13 mouse cellular contexts compared by ENCODE assay signal in genomic region chr7:132900826-132901531, GRCm38 (mm10). TPM values are rescaled to one million over a fixed set of nuclear protein-coding genes. Genes with fewer than 3 reads are reported as not detected.
DNase-seq lines count a peak whose midpoint lies in the region; ATAC-seq and TF ChIP-seq lines count a peak whose summit lies in the region.
"Had no signal": no experiment of that assay in that cellular context is flagged by ENCODE, and none has a peak within 500 bp of the region (broad histone marks: within the 10 kb centered on the region; RNA-seq: fewer than 3 reads in every experiment).

No protein-coding gene starts in this region.

- TF ChIP-seq CTCF in lung, embryonic 14.5 days (IDR thresholded peaks at IDR 0.05; ENCODE audit: low read depth) = no peak

- no peak overlapping the region for H3K9ac ChIP-seq in lung, embryonic 14.5 days
- H3K9ac ChIP-seq in embryonic facial prominence, embryonic 14.5 days (ENCODE audit: low read depth, low read length) = no peak overlapping the region
- no peak overlapping the region for H3K9ac ChIP-seq in heart, embryonic 15.5 days
- H3K9ac ChIP-seq in forebrain, embryonic 11.5 days (ENCODE audit: low read length) = no peak overlapping the region
- H3K9ac ChIP-seq: embryonic facial prominence, embryonic 12.5 days; liver, embryonic 14.5 days; neural tube, embryonic 15.5 days had no signal

- peak; percentile 70 for ATAC-seq in lung, embryonic 14.5 days (ENCODE audit: insufficient read depth)
- peak; percentile 79 for ATAC-seq in embryonic facial prominence, embryonic 14.5 days (ENCODE audit: low read depth)
- ATAC-seq in heart, embryonic 15.5 days (replicated peaks; ENCODE audit: insufficient number of reproducible peaks, insufficient read depth, low FRiP score, low read depth) = peak; percentile 72
- ATAC-seq in megakaryocyte progenitor cell, adult 5-6 weeks (replicated peaks; ENCODE audit: poor library complexity) = peak; percentile 51
- ATAC-seq in forebrain, embryonic 11.5 days (replicated peaks; ENCODE audit: low FRiP score) = no peak
- ATAC-seq: CD4-positive, CD25-positive, alpha-beta regulatory T cell, adult 4 months had no signal

- no peaks in the 10 kb centered on the region for H3K27me3 ChIP-seq in lung, embryonic 14.5 days (ENCODE audit: insufficient read depth, low read length)
- H3K27me3 ChIP-seq in embryonic facial prominence, embryonic 14.5 days (replicated peaks; ENCODE audit: control insufficient read depth, insufficient read depth, low read length) = no peaks in the 10 kb centered on the region
- H3K27me3 ChIP-seq in heart, embryonic 15.5 days = no peaks in the 10 kb centered on the region
- no peaks in the 10 kb centered on the region for H3K27me3 ChIP-seq in forebrain, embryonic 11.5 days (ENCODE audit: control insufficient read depth, insufficient read depth, low read length)
- H3K27me3 ChIP-seq: embryonic facial prominence, embryonic 12.5 days; neural tube, embryonic 15.5 days had no signal

- H3K4me3 ChIP-seq in lung, embryonic 14.5 days (ENCODE audit: low read depth, low read length) = no peak overlapping the region
- no peak overlapping the region for H3K4me3 ChIP-seq in embryonic facial prominence, embryonic 14.5 days (ENCODE audit: low read depth, low read length)
- H3K4me3 ChIP-seq in heart, embryonic 15.5 days = no peak overlapping the region
- H3K4me3 ChIP-seq in forebrain, embryonic 11.5 days (ENCODE audit: low read depth, low read length) = no peak overlapping the region
- H3K4me3 ChIP-seq: embryonic facial prominence, embryonic 12.5 days; neural tube, embryonic 15.5 days had no signal

- 37% methylated on average over 2 of the region's 2 CpGs for WGBS in lung, embryonic 14.5 days
- 26% methylated on average over 2 of the region's 2 CpGs for WGBS in embryonic facial prominence, embryonic 14.5 days
- WGBS in heart, embryonic 15.5 days = 34% methylated on average over 2 of the region's 2 CpGs
- WGBS in forebrain, embryonic 11.5 days = 70% methylated on average over 2 of the region's 2 CpGs

- H3K9me3 ChIP-seq in lung, embryonic 14.5 days (ENCODE audit: low read depth, low read length) = no peaks in the 10 kb centered on the region
- 0 out of 2 replicates have a peak, but pooled peaks cover 3% of the 10 kb centered on the region for H3K9me3 ChIP-seq in embryonic facial prominence, embryonic 14.5 days (ENCODE audit: control insufficient read depth, low read length)
- H3K9me3 ChIP-seq in heart, embryonic 15.5 days (replicated peaks) = no peaks in the 10 kb centered on the region
- no peaks in the 10 kb centered on the region for H3K9me3 ChIP-seq in forebrain, embryonic 11.5 days (ENCODE audit: control insufficient read depth, low read length)
- H3K9me3 ChIP-seq: embryonic facial prominence, embryonic 12.5 days; neural tube, embryonic 15.5 days had no signal

- no peak overlapping the region for H3K4me2 ChIP-seq in lung, embryonic 14.5 days
- no peak overlapping the region for H3K4me2 ChIP-seq in embryonic facial prominence, embryonic 14.5 days (ENCODE audit: low read depth, low read length)
- no peak overlapping the region for H3K4me2 ChIP-seq in heart, embryonic 15.5 days
- H3K4me2 ChIP-seq in forebrain, embryonic 11.5 days (ENCODE audit: low read depth, low read length, severe bottlenecking) = no peak overlapping the region
- H3K4me2 ChIP-seq: embryonic facial prominence, embryonic 12.5 days; neural tube, embryonic 15.5 days had no signal

- no peaks in the 10 kb centered on the region for H3K4me1 ChIP-seq in lung, embryonic 14.5 days (ENCODE audit: insufficient read depth)
- no peaks in the 10 kb centered on the region for H3K4me1 ChIP-seq in embryonic facial prominence, embryonic 14.5 days (ENCODE audit: control insufficient read depth, insufficient read depth, low read length)
- H3K4me1 ChIP-seq in heart, embryonic 15.5 days (replicated peaks) = peaks cover 23% of the 10 kb centered on the region
- H3K4me1 ChIP-seq in forebrain, embryonic 11.5 days (replicated peaks; ENCODE audit: control insufficient read depth, insufficient read depth, low read length) = no peaks in the 10 kb centered on the region
- H3K4me1 ChIP-seq: embryonic facial prominence, embryonic 12.5 days; neural tube, embryonic 15.5 days had no signal

- H3K36me3 ChIP-seq in lung, embryonic 14.5 days (ENCODE audit: insufficient read depth) = no peaks in the 10 kb centered on the region
- no peaks in the 10 kb centered on the region for H3K36me3 ChIP-seq in embryonic facial prominence, embryonic 14.5 days (ENCODE audit: control insufficient read depth, insufficient read depth, low read length)
- H3K36me3 ChIP-seq in heart, embryonic 15.5 days = no peaks in the 10 kb centered on the region
- H3K36me3 ChIP-seq in forebrain, embryonic 11.5 days (ENCODE audit: control insufficient read depth, insufficient read depth, low read length) = no peaks in the 10 kb centered on the region
- H3K36me3 ChIP-seq: embryonic facial prominence, embryonic 12.5 days; neural tube, embryonic 15.5 days had no signal

- H3K27ac ChIP-seq in lung, embryonic 14.5 days (ENCODE audit: low read depth) = no peak overlapping the region
- H3K27ac ChIP-seq in embryonic facial prominence, embryonic 14.5 days (replicated peaks; ENCODE audit: low read depth, low read length) = no peak overlapping the region
- H3K27ac ChIP-seq in heart, embryonic 15.5 days = peak overlapping the region; percentile 62
- no peak overlapping the region for H3K27ac ChIP-seq in forebrain, embryonic 11.5 days (ENCODE audit: low read depth, low read length)
- H3K27ac ChIP-seq: embryonic facial prominence, embryonic 12.5 days; liver, embryonic 14.5 days; neural tube, embryonic 15.5 days had no signal

- DNase-seq in lung, embryonic 14.5 days = peak; percentile 14
- no peak for DNase-seq in lung, postnatal 14 days
- DNase-seq in embryonic facial prominence, embryonic 14.5 days (ENCODE audit: low spot score) = peak; percentile 43
- DNase-seq in right cerebral cortex, postnatal 36 days (ENCODE audit: low spot score in 2 of 2) = no peak
- DNase-seq in forebrain, embryonic 11.5 days (ENCODE audit: low spot score) = no peak
- no peak for DNase-seq in layer of hippocampus, adult 8-10 months (ENCODE audit: low spot score in 2 of 2)
- DNase-seq: cerebellum, adult 9-10 months had no signal

RNA-seq across cellular contexts. Expression of gene Zranb1, which starts 30.0 kb away (rescaled TPM):
- polyA plus RNA-seq in lung, embryonic 14.5 days (2014; fragmentation: Nextera tagmentation; extraction: Ambion mirVana) = 15.0 and 15.5 TPM in 2 replicates
- 15.2 and 19.3 TPM in 2 replicates for polyA plus RNA-seq in embryonic facial prominence, embryonic 14.5 days (2014; fragmentation: Nextera tagmentation; extraction: Ambion mirVana)
- polyA plus RNA-seq in heart, embryonic 15.5 days (2015; fragmentation: Nextera tagmentation; extraction: Ambion mirVana) = 8.4 and 9.3 TPM in 2 replicates
- total RNA-seq in megakaryocyte progenitor cell, adult 5-6 weeks (2015) = 30.2 and 33.2 TPM in 2 replicates
- 54.6 and 61.9 TPM in 2 replicates for total RNA-seq in megakaryocyte progenitor cell, adult 5-6 weeks (2017)
- 18.0 and 18.1 TPM in 2 replicates for polyA plus RNA-seq in forebrain, embryonic 11.5 days (2014; fragmentation: Nextera tagmentation; extraction: Ambion mirVana)
- 10 to 100 TPM; 42.1 to 46.7 (median 44.4) TPM for total RNA-seq in layer of hippocampus, adult 8-10 months (2022)

RNA-seq across cellular contexts. Expression of gene Abraxas2, which starts 42.0 kb away (rescaled TPM):
- 37.4 and 39.6 TPM in 2 replicates for polyA plus RNA-seq in lung, embryonic 14.5 days (2014; fragmentation: Nextera tagmentation; extraction: Ambion mirVana)
- polyA plus RNA-seq in embryonic facial prominence, embryonic 14.5 days (2014; fragmentation: Nextera tagmentation; extraction: Ambion mirVana) = 38.7 and 39.2 TPM in 2 replicates
- 25.1 and 28.7 TPM in 2 replicates for polyA plus RNA-seq in heart, embryonic 15.5 days (2015; fragmentation: Nextera tagmentation; extraction: Ambion mirVana)
- 48.6 and 48.9 TPM in 2 replicates for total RNA-seq in megakaryocyte progenitor cell, adult 5-6 weeks (2015)
- total RNA-seq in megakaryocyte progenitor cell, adult 5-6 weeks (2017) = 38.6 and 45.9 TPM in 2 replicates
- 34.9 and 40.6 TPM in 2 replicates for polyA plus RNA-seq in forebrain, embryonic 11.5 days (2014; fragmentation: Nextera tagmentation; extraction: Ambion mirVana)
- 10 to 100 TPM; 27.3 to 32.3 (median 29.8) TPM for total RNA-seq in layer of hippocampus, adult 8-10 months (2022)

RNA-seq across cellular contexts. Expression of gene Eef1akmt2, which starts 48.5 kb away (rescaled TPM):
- polyA plus RNA-seq in lung, embryonic 14.5 days (2014; fragmentation: Nextera tagmentation; extraction: Ambion mirVana) = 55.6 and 61.8 TPM in 2 replicates
- 58.5 and 62.2 TPM in 2 replicates for polyA plus RNA-seq in embryonic facial prominence, embryonic 14.5 days (2014; fragmentation: Nextera tagmentation; extraction: Ambion mirVana)
- polyA plus RNA-seq in heart, embryonic 15.5 days (2015; fragmentation: Nextera tagmentation; extraction: Ambion mirVana) = 35.5 and 37.7 TPM in 2 replicates
- 27.3 and 38.6 TPM in 2 replicates for total RNA-seq in megakaryocyte progenitor cell, adult 5-6 weeks (2015)
- 48.3 and 48.9 TPM in 2 replicates for total RNA-seq in megakaryocyte progenitor cell, adult 5-6 weeks (2017)
- 80.7 and 91.7 TPM in 2 replicates for polyA plus RNA-seq in forebrain, embryonic 11.5 days (2014; fragmentation: Nextera tagmentation; extraction: Ambion mirVana)
- 10 to 100 TPM; 29.3 to 36.5 (median 35.4) TPM for total RNA-seq in layer of hippocampus, adult 8-10 months (2022)

Comparison
In these comparisons a context has a peak if more than half of its experiments do, and no peak if none do; other contexts are left out.
1. DNase-seq: peak in lung, embryonic 14.5 days (single experiment) and embryonic facial prominence, embryonic 14.5 days (single experiment); none in lung, postnatal 14 days (single experiment), right cerebral cortex, postnatal 36 days (0 of 2), forebrain, embryonic 11.5 days (single experiment) and layer of hippocampus, adult 8-10 months (0 of 2).